Mouse (Mus musculus) lung, embryonic 16.5 days (tissue): ENCODE results near the gene Gm9780. TPM values are rescaled to one million over a fixed set of nuclear protein-coding genes. Genes with fewer than 3 reads are reported as not detected.
A peak's percentile ranks its signal among the peaks of the same experiment; 100 is the strongest.
"Not testable (repeated sequence)": the region's sequence is repeated elsewhere in the genome, so short reads cannot be mapped to it uniquely, and the experiment has no call there.

Experiments
- ATAC-seq: fragments of 200-750 bp; cut with Nextera tagmentation; 2 replicates; pipeline ENCODE4 v1.8.0; 2017; ENCODE audit warnings: low read depth, mild to moderate bottlenecking, moderate library complexity
- H3K27ac ChIP-seq: fragments of 300-500 bp; sonication (generic); 2 replicates; pipeline ENCODE4 v1.5.1; 2014; ENCODE audit warnings: mild to moderate bottlenecking, control low read depth, low read length
- H3K27me3 ChIP-seq: fragments of 300-500 bp; sonication (generic); 2 replicates; pipeline ENCODE4 v1.6.1; 2014; ENCODE audit warnings: low read depth, low read length, mixed read lengths; ENCODE audit not compliant: control insufficient read depth, insufficient read depth
- H3K36me3 ChIP-seq: fragments of 300-500 bp; sonication (generic); 2 replicates; pipeline ENCODE4 v1.6.1; 2014; ENCODE audit warnings: low read length; ENCODE audit not compliant: control insufficient read depth, insufficient read depth
- H3K4me1 ChIP-seq: fragments of 300-500 bp; sonication (generic); replicated peaks from 2 replicates; pipeline ENCODE4 v1.6.1; 2014; ENCODE audit warnings: low read length, mixed read lengths; ENCODE audit not compliant: control insufficient read depth, insufficient read depth
- H3K4me2 ChIP-seq: fragments of 300-500 bp; sonication (generic); 2 replicates; pipeline ENCODE4 v1.6.1; 2014; ENCODE audit warnings: low read depth, low read length, control low read depth
- H3K4me3 ChIP-seq: fragments of 300-500 bp; sonication (generic); 2 replicates; pipeline ENCODE4 v1.5.1; 2014; ENCODE audit warnings: mild to moderate bottlenecking, low read length, control low read depth
- H3K9ac ChIP-seq: fragments of 300-500 bp; sonication (generic); 2 replicates; pipeline ENCODE4 v1.6.1; 2014; ENCODE audit warnings: low read length, control low read depth
- H3K9me3 ChIP-seq: fragments of 300-500 bp; sonication (generic); 2 replicates; pipeline ENCODE4 v1.6.1; 2016; ENCODE audit warnings: low read length; ENCODE audit not compliant: control insufficient read depth
- WGBS: fragments of 180-500 bp; shearing (Covaris S2); extraction: QIAGEN DNeasy Blood & Tissue Kit; methylation state at CpG from one replicate; pipeline ENCODE4 v1.1.7; 2014; 5-methylcytosine and 5-hydroxymethylcytosine counted together
- polyA plus RNA-seq: library from polyadenylated mRNA; unstranded; fragments of >200 nt; fragmentation: Nextera tagmentation; extraction: Ambion mirVana; gene quantifications from 2 replicates; pipeline ENCODE4 v1.2.1, GENCODE M21; 2015

The Gm9780 gene
- 101 and 114 TPM in 2 replicates for polyA plus RNA-seq

DNA sequence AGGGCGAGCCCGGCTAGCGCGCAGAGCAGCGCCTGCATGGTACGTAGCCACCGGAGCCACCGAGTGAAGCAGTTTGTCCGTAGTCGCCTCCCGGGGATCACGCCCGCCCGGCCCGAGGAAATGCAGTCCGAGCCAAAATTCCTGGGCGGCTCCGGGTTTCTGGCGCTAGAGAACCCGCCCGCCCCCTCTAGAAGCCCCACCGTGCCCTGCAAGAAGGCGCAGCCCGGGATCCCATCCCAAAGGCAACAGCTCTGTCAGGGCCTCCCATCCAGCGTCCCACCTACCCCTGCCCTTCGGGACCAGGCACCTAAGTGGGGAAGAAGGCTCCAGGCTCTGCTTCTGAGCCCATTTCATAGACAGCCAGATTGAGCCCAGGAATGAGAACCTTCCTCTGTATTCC is at the start of gene Gm9780:
Gm9780 (minus strand) TSS at position 101 of the 400 bp plus-strand sequence.
- not testable (repeated sequence) for H3K27me3 ChIP-seq, H3K4me1 ChIP-seq, H3K4me3 ChIP-seq, H3K9ac ChIP-seq, ATAC-seq, H3K27ac ChIP-seq, H3K9me3 ChIP-seq, H3K4me2 ChIP-seq, H3K36me3 ChIP-seq
- WGBS: no CpG with 5 or more reads among the region's 26 CpGs

DNA sequence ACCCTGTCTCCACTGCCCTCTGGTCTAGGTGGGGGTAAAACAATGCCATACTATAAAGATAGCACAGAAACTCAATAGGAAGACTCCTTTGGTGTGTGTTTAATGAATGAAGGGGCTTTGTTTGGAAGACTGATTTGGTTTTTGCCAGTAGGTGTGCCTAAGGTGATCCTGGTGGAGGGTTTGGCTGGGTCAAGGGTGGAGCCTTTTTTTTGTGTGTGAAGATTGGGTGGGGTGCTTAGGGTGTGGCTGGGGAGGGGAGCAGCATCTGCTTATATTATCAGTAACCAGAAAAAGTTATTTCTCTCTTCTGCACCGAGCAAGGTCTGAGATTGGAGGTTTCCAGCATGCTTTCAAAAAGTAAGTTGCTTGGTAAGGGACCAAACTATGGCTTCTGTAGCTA is 39.5 kb upstream of the Gm9780 start, which contains the start of gene Cphx3:
Cphx3 (plus strand) TSS at position 301 of the 400 bp plus-strand sequence.
- WGBS: no CpG with 5 or more reads among the region's 1 CpGs
- not testable (repeated sequence) for H3K4me3 ChIP-seq, ATAC-seq, H3K9ac ChIP-seq, H3K36me3 ChIP-seq, H3K9me3 ChIP-seq, H3K4me2 ChIP-seq, H3K27ac ChIP-seq, H3K27me3 ChIP-seq, H3K4me1 ChIP-seq

DNA sequence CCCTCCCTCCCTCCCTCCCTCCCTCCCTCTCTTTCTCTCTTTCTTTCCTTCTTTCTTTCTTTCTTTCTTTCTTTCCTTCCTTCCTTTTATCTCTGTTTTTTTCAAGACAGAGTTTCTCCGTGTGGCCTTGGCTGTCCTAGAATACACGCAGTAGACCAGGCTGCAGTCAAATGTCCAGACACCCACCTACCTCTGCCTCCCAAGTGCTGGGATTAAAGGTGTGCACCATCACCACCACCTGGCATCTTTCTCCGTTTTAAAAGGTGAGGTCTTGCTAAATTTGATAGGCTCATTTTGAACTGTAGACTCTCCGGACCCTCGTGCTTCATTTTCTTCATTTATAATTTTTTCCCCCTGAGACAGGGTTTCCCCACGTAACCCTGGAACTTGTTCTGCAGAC is 38.7 kb upstream of the Gm9780 start, which contains the start of gene Cphx2:
Cphx2 (plus strand) TSS at position 301 of the 400 bp plus-strand sequence.
- H3K9ac ChIP-seq, H3K27me3 ChIP-seq, H3K9me3 ChIP-seq, H3K27ac ChIP-seq, ATAC-seq, H3K4me3 ChIP-seq, H3K4me2 ChIP-seq, H3K36me3 ChIP-seq, H3K4me1 ChIP-seq: not testable (repeated sequence)
- WGBS: no CpG with 5 or more reads among the region's 6 CpGs

DNA sequence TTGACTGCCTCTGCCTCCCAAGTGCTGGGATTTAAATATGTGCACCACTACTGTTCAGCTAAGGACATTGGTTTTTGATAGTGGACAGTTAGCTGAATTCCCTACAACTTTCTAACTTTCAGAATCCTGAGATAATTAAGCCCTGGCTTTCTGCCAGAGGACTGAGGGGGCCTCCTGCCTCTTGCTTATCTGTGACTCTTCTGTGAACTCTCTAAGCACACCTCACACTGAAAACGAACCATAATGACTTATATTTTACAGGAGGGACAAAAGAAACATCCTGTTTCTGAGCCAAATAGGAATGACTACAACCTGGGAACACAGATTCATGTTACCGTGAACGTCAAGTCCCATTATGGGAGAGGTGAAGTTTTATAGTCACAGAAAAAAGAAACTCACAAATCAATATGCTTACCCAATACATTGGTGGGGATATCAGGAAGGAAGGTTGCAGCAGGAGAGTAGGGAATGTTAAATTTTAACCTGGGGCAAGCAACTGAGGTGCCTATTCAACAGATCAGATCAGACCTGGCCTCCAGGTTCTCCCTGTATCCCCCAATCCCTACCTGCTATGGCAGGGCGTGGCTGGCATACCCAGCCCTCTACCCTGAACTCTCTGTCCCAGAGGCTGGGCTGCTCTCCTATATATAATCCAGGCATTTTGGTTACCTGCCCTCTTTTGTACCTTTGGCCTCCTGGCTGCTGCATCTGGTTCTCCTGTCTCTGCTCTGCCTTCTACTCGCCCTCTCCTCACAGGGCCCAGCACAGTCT is 34.3 kb upstream of the Gm9780 start:
- H3K4me2 ChIP-seq, ATAC-seq, H3K4me3 ChIP-seq, H3K27me3 ChIP-seq, H3K9ac ChIP-seq, H3K27ac ChIP-seq, H3K4me1 ChIP-seq, H3K9me3 ChIP-seq, H3K36me3 ChIP-seq: not testable (repeated sequence)
- WGBS: no CpG with 5 or more reads among the region's 5 CpGs

DNA sequence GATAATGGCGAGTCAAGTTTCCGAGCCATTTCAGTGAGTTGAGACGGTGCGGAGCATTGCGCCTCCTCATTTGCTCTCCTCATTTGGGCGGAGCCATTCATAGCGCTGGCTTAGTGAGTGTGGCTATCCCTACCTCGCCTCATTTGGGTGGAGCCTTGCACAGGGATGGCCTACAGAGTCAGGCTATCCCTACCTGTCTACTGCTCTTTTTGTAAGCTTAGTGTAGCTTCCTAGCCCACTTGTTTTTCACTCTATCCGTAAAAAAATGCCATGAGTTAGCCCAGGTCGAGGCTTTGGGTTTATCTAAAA is 24.8 kb upstream of the Gm9780 start, which contains the start of gene Tmem254c:
Tmem254c (minus strand) TSS at position 31 of the 309 bp plus-strand sequence.
- not testable (repeated sequence) for H3K27ac ChIP-seq, H3K4me2 ChIP-seq, H3K4me3 ChIP-seq, H3K4me1 ChIP-seq, H3K9me3 ChIP-seq, H3K27me3 ChIP-seq, H3K9ac ChIP-seq, H3K36me3 ChIP-seq
- ATAC-seq: peak; percentile 75
- WGBS: no CpG with 5 or more reads among the region's 10 CpGs

DNA sequence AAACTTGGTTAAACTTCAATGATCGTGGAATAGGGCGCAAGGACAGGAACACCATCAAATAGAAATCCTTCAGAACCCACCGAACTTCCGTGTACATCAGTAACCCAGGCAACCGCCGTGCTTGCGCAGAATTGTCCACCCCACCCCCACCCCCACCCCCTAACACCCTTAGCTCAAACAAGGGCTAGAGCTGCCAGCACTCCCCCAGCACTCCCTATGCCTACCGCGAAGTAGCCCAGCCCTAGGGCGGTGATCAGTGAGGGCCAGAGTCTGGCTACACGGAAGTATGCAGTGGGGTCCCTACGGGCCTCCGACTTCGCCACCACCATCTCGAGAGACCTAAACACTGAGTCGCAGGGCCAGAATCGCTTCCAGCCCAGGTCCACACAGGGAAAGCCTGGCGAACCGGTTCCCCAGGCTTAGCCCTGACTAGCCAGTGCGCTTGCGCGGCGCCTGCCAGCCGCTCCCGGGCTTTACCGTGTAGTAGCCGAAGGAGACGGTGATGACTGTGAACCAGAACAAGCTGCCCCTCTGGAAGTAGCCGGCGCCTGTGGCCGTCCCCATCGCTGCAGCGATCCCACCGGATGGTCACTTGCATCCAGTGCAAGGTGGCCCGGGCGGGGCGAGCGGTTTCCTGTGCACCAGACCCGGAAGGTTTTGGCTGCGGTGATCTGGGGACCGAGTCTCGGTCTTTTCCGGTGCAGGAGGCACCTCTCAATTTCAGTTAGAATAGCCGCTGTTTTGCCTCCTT is 24.2 kb upstream of the Gm9780 start:
- not testable (repeated sequence) for H3K9me3 ChIP-seq, H3K9ac ChIP-seq, H3K4me1 ChIP-seq, H3K36me3 ChIP-seq, H3K27ac ChIP-seq, H3K4me3 ChIP-seq, H3K4me2 ChIP-seq, H3K27me3 ChIP-seq
- ATAC-seq: peak; percentile 89
- no CpG with 5 or more reads among the region's 44 CpGs for WGBS

DNA sequence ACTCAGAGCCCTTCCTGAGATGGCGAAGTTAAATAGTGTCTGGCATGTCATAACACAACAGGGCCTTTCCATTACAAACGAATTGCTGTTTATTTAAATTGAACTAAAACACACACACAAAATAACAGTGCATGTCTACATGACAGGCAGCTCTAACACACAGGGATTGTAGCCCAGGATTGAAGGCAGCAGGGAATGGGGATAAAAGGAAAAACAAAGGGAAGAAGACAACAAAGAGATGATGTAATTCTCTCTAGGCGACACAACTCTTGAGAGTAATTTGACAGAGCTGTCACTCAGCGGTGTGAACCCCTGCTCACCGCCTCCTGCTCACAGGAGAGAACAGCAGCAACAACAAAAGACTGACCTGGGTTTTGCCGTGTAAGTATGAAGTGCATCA is 16.9 kb upstream of the Gm9780 start:
- not testable (repeated sequence) for H3K9ac ChIP-seq, H3K4me3 ChIP-seq, H3K9me3 ChIP-seq, H3K4me2 ChIP-seq, H3K27ac ChIP-seq, H3K27me3 ChIP-seq, H3K36me3 ChIP-seq, H3K4me1 ChIP-seq, ATAC-seq
- WGBS: no CpG with 5 or more reads among the region's 6 CpGs

DNA sequence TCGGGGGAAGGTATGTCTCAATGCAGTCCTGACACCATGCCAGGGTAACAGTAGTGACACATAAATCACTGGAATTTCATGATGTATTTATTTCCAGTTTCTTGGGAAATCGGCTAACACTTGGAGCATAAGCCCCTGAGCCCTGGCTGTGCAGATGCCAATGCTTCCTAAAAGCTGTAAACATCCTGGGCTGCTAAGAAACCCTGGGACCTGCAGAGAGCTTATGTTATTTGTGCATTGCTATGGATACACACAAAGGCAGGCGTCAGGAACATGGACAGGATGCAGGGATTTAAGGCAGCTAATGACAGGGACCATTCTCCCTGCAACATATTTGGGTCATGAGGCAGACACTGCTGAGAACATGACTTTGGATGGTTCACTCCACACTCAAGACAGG is 15.7 kb upstream of the Gm9780 start:
- not testable (repeated sequence) for H3K36me3 ChIP-seq, H3K4me2 ChIP-seq, H3K27me3 ChIP-seq, H3K27ac ChIP-seq, H3K4me1 ChIP-seq, H3K9me3 ChIP-seq, H3K9ac ChIP-seq, H3K4me3 ChIP-seq
- no CpG with 5 or more reads among the region's 3 CpGs for WGBS
- peak; percentile 96 for ATAC-seq

DNA sequence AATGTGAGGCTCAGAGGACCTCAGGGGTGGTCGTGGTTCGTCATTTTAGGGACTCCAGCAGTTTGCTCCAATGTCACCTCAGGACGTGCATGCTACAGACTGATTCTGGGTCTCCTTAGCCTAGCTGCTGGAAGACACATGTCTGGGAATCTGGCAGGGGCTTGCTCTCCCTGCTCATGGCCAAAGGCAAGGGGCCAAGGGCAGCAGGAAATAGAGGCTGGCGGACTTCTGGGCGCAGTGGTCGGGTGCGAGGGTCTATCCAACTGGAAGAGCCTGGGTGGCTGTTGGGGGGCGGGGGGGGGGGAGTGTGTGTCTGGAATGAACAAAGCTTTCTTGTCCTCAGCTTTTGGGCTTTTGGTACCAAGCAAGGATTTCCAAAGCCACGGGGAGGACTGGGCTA is 6.3 kb upstream of the Gm9780 start:
- not testable (repeated sequence) for H3K4me1 ChIP-seq, H3K9ac ChIP-seq, H3K36me3 ChIP-seq, H3K27me3 ChIP-seq, H3K9me3 ChIP-seq, H3K4me2 ChIP-seq, H3K27ac ChIP-seq, H3K4me3 ChIP-seq
- peak; percentile 68; the same call in 1 of the 2 replicates for ATAC-seq
- WGBS: no CpG with 5 or more reads among the region's 9 CpGs
